7 mouse cellular contexts compared by ENCODE assay signal in the genomic region with DNA sequence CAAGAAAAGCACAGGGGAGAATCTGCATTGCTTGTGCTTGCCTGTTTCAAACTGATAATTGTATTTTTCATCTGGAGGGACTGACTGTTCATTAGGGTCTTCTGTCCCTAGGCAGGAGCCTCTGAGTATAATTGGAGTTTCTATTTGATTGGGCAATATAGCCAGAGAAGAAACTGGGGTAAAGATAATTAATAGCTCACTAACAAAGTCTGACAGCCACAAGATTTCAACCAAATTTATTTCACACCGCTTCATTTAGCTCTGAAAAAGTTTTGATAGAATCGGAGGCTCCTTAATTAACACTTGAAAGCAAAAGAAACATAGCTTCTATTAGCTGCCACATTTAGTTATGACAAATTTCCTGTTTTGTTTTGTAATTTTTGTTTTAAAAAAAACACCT. TPM values are rescaled to one million over a fixed set of nuclear protein-coding genes. Genes with fewer than 3 reads are reported as not detected.
A peak's percentile ranks its signal among the peaks of the same experiment; 100 is the strongest.
DNase-seq lines count a peak whose midpoint lies in the region; ATAC-seq and TF ChIP-seq lines count a peak whose summit lies in the region.

No protein-coding gene starts in this region.

- peak overlapping the region; percentile 29 for H3K4me2 ChIP-seq in kidney, postnatal 0 days (ENCODE audit: low read length)
- H3K4me2 ChIP-seq in forebrain, embryonic 12.5 days = peak overlapping the region; percentile 58
- peak overlapping the region; percentile 69 for H3K4me2 ChIP-seq in intestine, postnatal 0 days (replicated peaks; ENCODE audit: low read depth)

- H3K9me3 ChIP-seq in kidney, postnatal 0 days (replicated peaks; ENCODE audit: low read length) = no peaks in the 10 kb centered on the region
- H3K9me3 ChIP-seq in forebrain, embryonic 12.5 days = no peaks in the 10 kb centered on the region
- H3K9me3 ChIP-seq in intestine, postnatal 0 days (ENCODE audit: control insufficient read depth) = no peaks in the 10 kb centered on the region

- ATAC-seq in kidney, postnatal 0 days (replicated peaks; ENCODE audit: low FRiP score, low read depth) = no peak
- ATAC-seq in forebrain, embryonic 12.5 days (ENCODE audit: low FRiP score) = peak; percentile 25; the same call in 1 of the 2 replicates
- ATAC-seq in intestine, postnatal 0 days = no peak

- H3K36me3 ChIP-seq in kidney, postnatal 0 days (ENCODE audit: insufficient read depth, low read length) = no peaks in the 10 kb centered on the region
- no peaks in the 10 kb centered on the region for H3K36me3 ChIP-seq in forebrain, embryonic 12.5 days (replicated peaks)
- H3K36me3 ChIP-seq in intestine, postnatal 0 days (ENCODE audit: control insufficient read depth, insufficient read depth) = no peaks in the 10 kb centered on the region

- no peaks in the 10 kb centered on the region for H3K27me3 ChIP-seq in kidney, postnatal 0 days (ENCODE audit: insufficient read depth, low read length)
- peaks cover 6% of the 10 kb centered on the region; the same call in 1 of the 2 replicates for H3K27me3 ChIP-seq in forebrain, embryonic 12.5 days
- no peaks in the 10 kb centered on the region for H3K27me3 ChIP-seq in intestine, postnatal 0 days (replicated peaks; ENCODE audit: control insufficient read depth, insufficient read depth, low read length)

- DNase-seq in kidney, postnatal 0 days (ENCODE audit: low spot score) = no peak
- no peak for DNase-seq in kidney, adult 18-20 months
- DNase-seq in retina, postnatal 1 day = peak; percentile 85
- no peak for DNase-seq in urinary bladder, postnatal 4 days (ENCODE audit: low spot score in 2 of 2)
- no peak for DNase-seq in lung, adult 2 months

- H3K27ac ChIP-seq in kidney, postnatal 0 days = no peak overlapping the region
- H3K27ac ChIP-seq in forebrain, embryonic 12.5 days = peak overlapping the region; percentile 75
- no peak overlapping the region for H3K27ac ChIP-seq in intestine, postnatal 0 days (ENCODE audit: low read depth, low read length)

- H3K9ac ChIP-seq in kidney, postnatal 0 days (ENCODE audit: low read depth, low read length) = no peak overlapping the region
- H3K9ac ChIP-seq in forebrain, embryonic 12.5 days = peak overlapping the region; percentile 21; the same call in 1 of the 2 replicates
- H3K9ac ChIP-seq in intestine, postnatal 0 days (ENCODE audit: low read depth, low read length) = no peak overlapping the region

- TF ChIP-seq POLR2A in lung, adult 2 months (IDR thresholded peaks at IDR 0.05; ENCODE audit: borderline replicate concordance, extremely low read depth, low read depth, low read length) = no peak

- no peak for TF ChIP-seq CTCF in kidney, postnatal 0 days (IDR thresholded peaks at IDR 0.05; ENCODE audit: low read depth)
- no peak for TF ChIP-seq CTCF in intestine, postnatal 0 days (IDR thresholded peaks at IDR 0.05; ENCODE audit: low read depth)
- TF ChIP-seq CTCF in lung, adult 2 months (IDR thresholded peaks at IDR 0.05; ENCODE audit: insufficient read depth, low read length) = no peak

- 29% methylated on average over 2 of the region's 2 CpGs for WGBS in kidney, postnatal 0 days
- WGBS in forebrain, embryonic 12.5 days = 3% methylated on average over 2 of the region's 2 CpGs
- 48% methylated on average over 2 of the region's 2 CpGs for WGBS in intestine, postnatal 0 days
- WGBS in lung, adult 2 months = 74% methylated on average over 2 of the region's 2 CpGs

- peaks cover 3% of the 10 kb centered on the region; the same call in 1 of the 2 replicates for H3K4me1 ChIP-seq in kidney, postnatal 0 days (replicated peaks; ENCODE audit: insufficient read depth, low read length)
- H3K4me1 ChIP-seq in forebrain, embryonic 12.5 days = peaks cover 25% of the 10 kb centered on the region
- peaks cover 4% of the 10 kb centered on the region; the same call in 1 of the 2 replicates for H3K4me1 ChIP-seq in intestine, postnatal 0 days (replicated peaks; ENCODE audit: control insufficient read depth, insufficient read depth, low read length)
- H3K4me1 ChIP-seq in lung, adult 2 months (ENCODE audit: control insufficient read depth, insufficient read depth, low read length) = no peaks in the 10 kb centered on the region

- peak overlapping the region; percentile 17; the same call in 1 of the 2 replicates for H3K4me3 ChIP-seq in kidney, postnatal 0 days (replicated peaks; ENCODE audit: low read depth, low read length)
- H3K4me3 ChIP-seq in forebrain, embryonic 12.5 days (replicated peaks) = peak overlapping the region; percentile 63
- peak overlapping the region; percentile 61 for H3K4me3 ChIP-seq in intestine, postnatal 0 days (ENCODE audit: low read depth, low read length)
- no peak overlapping the region for H3K4me3 ChIP-seq in lung, adult 2 months (replicated peaks; ENCODE audit: extremely low read depth, low read depth, low read length)

RNA-seq across cellular contexts. Expression of a gene that starts 2.2 kb away (rescaled TPM):
- polyA plus RNA-seq in kidney, postnatal 0 days (2015; fragmentation: Nextera tagmentation; extraction: Ambion mirVana) = 17.3 and 18.2 TPM in 2 replicates
- polyA plus RNA-seq in forebrain, embryonic 12.5 days (2016; fragmentation: Nextera tagmentation; extraction: Ambion mirVana) = 71.6 and 86.1 TPM in 2 replicates
- 18.5 and 20.7 TPM in 2 replicates for polyA plus RNA-seq in intestine, postnatal 0 days (2015; fragmentation: Nextera tagmentation; extraction: Ambion mirVana)
- 5.4 and 9.8 TPM in 2 replicates for polyA plus RNA-seq in lung, adult 2 months (2012; rRNA removed)
